Mouse (Mus musculus) layer of hippocampus, postnatal 10 days (tissue): ENCODE data around the gene Kalrn. TPM values are rescaled to one million over a fixed set of nuclear protein-coding genes. Genes with fewer than 3 reads are reported as not detected.

Experiments used
- DNase-seq, 2 experiments: peaks; one replicate each; pipeline ENCODE4 v3.0.0; 2021; ENCODE audit warnings: low spot score in 2 of 2
- total RNA-seq, 2 experiments: library from RNA; stranded (reverse); gene quantifications; 2 replicates each; pipeline ENCODE4 v1.2.3; 2021

Gene Kalrn
- total RNA-seq, 2 experiments from 2014 or later: 312 to 341 TPM

GRCm38 (mm10) chr16:34560411-34560810 lies 12.9 kb downstream of the Kalrn start:
- DNase-seq: no peak

- DNase-seq: no peak
Observed at GRCm38 (mm10) chr16:34557891-34558290, 15.4 kb downstream of the Kalrn start.

GRCm38 (mm10) chr16:34552731-34553130 lies 20.6 kb downstream of the Kalrn start:
- DNase-seq: no peak

GRCm38 (mm10) chr16:34549470-34549999 lies 23.8 kb downstream of the Kalrn start:
- DNase-seq: no peak

- no peak for DNase-seq
Observed at GRCm38 (mm10) chr16:34546805-34547509, 26.4 kb downstream of the Kalrn start.

GRCm38 (mm10) chr16:34543754-34544153 lies 29.6 kb downstream of the Kalrn start:
- DNase-seq: no peak

- no peak for DNase-seq
Observed at GRCm38 (mm10) chr16:34542341-34542740, 31.0 kb downstream of the Kalrn start.

- DNase-seq: no peak
Observed at GRCm38 (mm10) chr16:34538679-34539185, 34.6 kb downstream of the Kalrn start.

GRCm38 (mm10) chr16:34536300-34536699 lies 37.0 kb downstream of the Kalrn start:
- DNase-seq: no peak

GRCm38 (mm10) chr16:34535135-34535534 lies 38.2 kb downstream of the Kalrn start:
- no peak for DNase-seq

GRCm38 (mm10) chr16:34531506-34531905 lies 41.8 kb downstream of the Kalrn start:
- DNase-seq: no peak

GRCm38 (mm10) chr16:34530029-34530428 lies 43.3 kb downstream of the Kalrn start:
- no peak for DNase-seq

GRCm38 (mm10) chr16:34528234-34528983 lies 44.9 kb downstream of the Kalrn start:
- no peak for DNase-seq

- DNase-seq: no peak
Observed at GRCm38 (mm10) chr16:34526378-34526777, 47.0 kb downstream of the Kalrn start.

- DNase-seq: peak in 1 of 2 experiments; percentile 50
Observed at GRCm38 (mm10) chr16:34525866-34526265, 47.5 kb downstream of the Kalrn start.

- no peak for DNase-seq
Observed at GRCm38 (mm10) chr16:34525205-34525604, 48.1 kb downstream of the Kalrn start.

- DNase-seq: no peak
Observed at GRCm38 (mm10) chr16:34521061-34521460, 52.3 kb downstream of the Kalrn start.

GRCm38 (mm10) chr16:34516891-34517398 lies 56.4 kb downstream of the Kalrn start:
- peak in 1 of 2 experiments; percentile 41 for DNase-seq

GRCm38 (mm10) chr16:34515485-34515884 lies 57.8 kb downstream of the Kalrn start:
- DNase-seq: no peak

GRCm38 (mm10) chr16:34513956-34514593 lies 59.3 kb downstream of the Kalrn start:
- peak; percentile 61 to 69 for DNase-seq

- DNase-seq: no peak
Observed at GRCm38 (mm10) chr16:34512326-34512725, 61.0 kb downstream of the Kalrn start.
